Mouse (Mus musculus) neural tube, embryonic 14.5 days (tissue): ENCODE measurements at regions not wholly inside any gene's neighbourhood (a gene's known extent, or its start where the extent isn't known, plus 50 kb on each side); places are given as distances from the start of the nearest gene placed in this dataset.

Experiments
- ATAC-seq: fragments of 200-750 bp; cut with Nextera tagmentation; 2 replicates; pipeline ENCODE4 v1.8.0; 2017; ENCODE audit warnings: low read depth, mild to moderate bottlenecking, moderate TSS enrichment, moderate library complexity
- H3K27ac ChIP-seq: fragments of 300-500 bp; sonication (generic); 2 replicates; pipeline ENCODE4 v1.5.1; 2014; ENCODE audit warnings: low read depth, mild to moderate bottlenecking, control low read depth, low read length, moderate library complexity, mixed read lengths
- H3K27me3 ChIP-seq: fragments of 300-500 bp; sonication (generic); 2 replicates; pipeline ENCODE4 v1.6.1; 2014; ENCODE audit warnings: low read length; ENCODE audit not compliant: control insufficient read depth, insufficient read depth
- H3K36me3 ChIP-seq: fragments of 300-500 bp; sonication (generic); 2 replicates; pipeline ENCODE4 v1.6.1; 2014; ENCODE audit warnings: low read length, mixed read lengths; ENCODE audit not compliant: control insufficient read depth, insufficient read depth
- H3K4me1 ChIP-seq: fragments of 300-500 bp; sonication (generic); 2 replicates; pipeline ENCODE4 v1.6.1; 2014; ENCODE audit warnings: low read length; ENCODE audit not compliant: control insufficient read depth, insufficient read depth
- H3K4me2 ChIP-seq: fragments of 300-500 bp; sonication (generic); 2 replicates; pipeline ENCODE4 v1.6.1; 2014; ENCODE audit warnings: mild to moderate bottlenecking, low read depth, low read length, control low read depth
- H3K4me3 ChIP-seq: fragments of 300-500 bp; sonication (generic); 2 replicates; pipeline ENCODE4 v1.5.1; 2014; ENCODE audit warnings: low read depth, low read length, control low read depth, mixed read lengths
- H3K9ac ChIP-seq: fragments of 300-500 bp; sonication (generic); replicated peaks from 2 replicates; pipeline ENCODE4 v1.6.1; 2014; ENCODE audit warnings: low read depth, mild to moderate bottlenecking, control low read depth, low read length, mixed read lengths
- H3K9me3 ChIP-seq: fragments of 300-500 bp; sonication (generic); 2 replicates; pipeline ENCODE4 v1.6.1; 2016; ENCODE audit warnings: low read length; ENCODE audit not compliant: control insufficient read depth
- WGBS: fragments of 180-500 bp; shearing (Covaris S2); extraction: QIAGEN DNeasy Blood & Tissue Kit; methylation state at CpG from one replicate; pipeline ENCODE4 v1.1.7; 2014; 5-methylcytosine and 5-hydroxymethylcytosine counted together

GRCm38 (mm10) chr9:41326772-41327560 lies 165.5 kb upstream of the Ubash3b start:
- no peaks in the 10 kb centered on the region for H3K9me3 ChIP-seq
- H3K27me3 ChIP-seq = no peaks in the 10 kb centered on the region
- peak; percentile 77 for ATAC-seq
- H3K4me3 ChIP-seq = peak overlapping the region; percentile 9; the same call in 1 of the 2 replicates
- H3K4me1 ChIP-seq = peaks cover 7% of the 10 kb centered on the region; the same call in 1 of the 2 replicates
- peak overlapping the region; percentile 74 for H3K27ac ChIP-seq
- 0 out of 2 replicates have a peak overlapping the region, but pooled peaks have one; percentile 11 for H3K9ac ChIP-seq
- WGBS = 7% methylated on average over 10 of the region's 10 CpGs
- H3K36me3 ChIP-seq = no peaks in the 10 kb centered on the region
- peak overlapping the region; percentile 45; the same call in 1 of the 2 replicates for H3K4me2 ChIP-seq

GRCm38 (mm10) chr9:41321521-41321920 lies 160.0 kb upstream of the Ubash3b start:
- H3K9me3 ChIP-seq = no peaks in the 10 kb centered on the region
- WGBS = 86% methylated on average over 7 of the region's 7 CpGs
- H3K27ac ChIP-seq = no peak overlapping the region
- no peaks in the 10 kb centered on the region for H3K27me3 ChIP-seq
- ATAC-seq = no peak
- H3K9ac ChIP-seq = no peak overlapping the region
- H3K36me3 ChIP-seq = no peaks in the 10 kb centered on the region
- H3K4me2 ChIP-seq = no peak overlapping the region
- H3K4me3 ChIP-seq = no peak overlapping the region
- peaks cover 3% of the 10 kb centered on the region; the same call in 1 of the 2 replicates for H3K4me1 ChIP-seq

DNA sequence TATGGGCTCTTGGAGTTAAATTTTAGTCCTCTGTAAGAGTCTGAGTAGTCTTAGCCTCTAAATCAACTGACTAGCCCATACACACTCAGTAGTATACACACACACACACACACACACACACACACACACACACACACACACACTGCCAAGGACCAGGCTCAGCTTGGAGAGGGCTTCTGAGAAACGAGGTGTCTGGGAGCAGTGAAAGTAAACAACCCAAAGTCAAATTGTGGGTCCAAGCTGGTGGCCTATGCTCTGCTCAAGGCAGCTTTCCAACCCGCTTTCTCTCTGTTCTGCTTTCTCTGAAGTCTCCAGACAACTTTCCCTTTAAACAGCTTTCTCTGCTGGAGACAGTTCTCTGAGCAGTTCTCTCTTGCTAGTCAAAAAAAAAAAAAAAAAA lies 157.6 kb upstream of the Ubash3b start:
- H3K27ac ChIP-seq = no peak overlapping the region
- no peak overlapping the region for H3K4me3 ChIP-seq
- ATAC-seq = no peak
- H3K4me2 ChIP-seq = no peak overlapping the region
- H3K36me3 ChIP-seq = no peaks in the 10 kb centered on the region
- no peaks in the 10 kb centered on the region for H3K4me1 ChIP-seq
- H3K27me3 ChIP-seq = no peaks in the 10 kb centered on the region
- no peak overlapping the region for H3K9ac ChIP-seq
- 76% methylated on average over 2 of the region's 2 CpGs for WGBS
- no peaks in the 10 kb centered on the region for H3K9me3 ChIP-seq

GRCm38 (mm10) chr9:41306229-41306628 lies 144.7 kb upstream of the Ubash3b start:
- Histone ChIP-seq H3K36me3 (no peaks in the 10 kb centered on the region), H3K9ac (no peak overlapping the region), H3K4me2 (no peak overlapping the region), H3K27me3 (no peaks in the 10 kb centered on the region), H3K9me3 (no peaks in the 10 kb centered on the region), H3K27ac (no peak overlapping the region), H3K4me1 (peaks cover 10% of the 10 kb centered on the region; the same call in 1 of the 2 replicates), H3K4me3 (no peak overlapping the region)
- ATAC-seq = no peak

DNA sequence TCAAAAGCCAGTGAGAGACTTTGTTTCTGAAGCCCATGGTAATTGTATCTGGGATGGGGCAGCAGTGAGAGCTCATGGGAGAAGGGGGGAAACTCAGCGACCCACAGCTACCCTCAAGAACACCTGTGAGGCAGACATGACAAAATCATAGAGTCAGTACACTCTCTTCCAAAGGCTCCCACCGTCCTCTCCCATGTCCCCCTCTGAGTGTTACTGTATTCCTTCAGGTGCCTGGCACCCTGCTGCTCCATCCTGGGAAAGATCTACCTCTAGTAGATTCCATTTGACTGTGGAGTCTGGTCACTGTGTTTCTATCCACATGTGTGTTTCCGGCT lies 142.0 kb upstream of the Ubash3b start:
- Histone ChIP-seq H3K27ac (peak overlapping the region; percentile 72; the same call in 1 of the 2 replicates), H3K27me3 (no peaks in the 10 kb centered on the region), H3K4me2 (no peak overlapping the region; the same call in 1 of the 2 replicates), H3K36me3 (no peaks in the 10 kb centered on the region), H3K9me3 (no peaks in the 10 kb centered on the region), H3K4me1 (peaks cover 10% of the 10 kb centered on the region; the same call in 1 of the 2 replicates), H3K4me3 (no peak overlapping the region), H3K9ac (no peak overlapping the region)
- ATAC-seq = no peak; the same call in 1 of the 2 replicates
- WGBS = 34% methylated on average over 3 of the region's 3 CpGs

GRCm38 (mm10) chr9:41302809-41303493 lies 141.5 kb upstream of the Ubash3b start:
- 18% methylated on average over 8 of the region's 8 CpGs for WGBS
- H3K4me3 ChIP-seq = no peak overlapping the region
- ATAC-seq = peak; percentile 90
- H3K9ac ChIP-seq = no peak overlapping the region
- no peaks in the 10 kb centered on the region for H3K9me3 ChIP-seq
- H3K27ac ChIP-seq = peak overlapping the region; percentile 72
- H3K4me2 ChIP-seq = no peak overlapping the region; the same call in 1 of the 2 replicates
- H3K36me3 ChIP-seq = no peaks in the 10 kb centered on the region
- peaks cover 10% of the 10 kb centered on the region; the same call in 1 of the 2 replicates for H3K4me1 ChIP-seq
- no peaks in the 10 kb centered on the region for H3K27me3 ChIP-seq

GRCm38 (mm10) chr9:41286145-41286468 lies 124.6 kb upstream of the Ubash3b start:
- Histone ChIP-seq H3K36me3 (no peaks in the 10 kb centered on the region), H3K4me2 (no peak overlapping the region), H3K9ac (no peak overlapping the region), H3K9me3 (no peaks in the 10 kb centered on the region; the same call in 1 of the 2 replicates), H3K27me3 (no peaks in the 10 kb centered on the region), H3K4me3 (no peak overlapping the region), H3K4me1 (peaks cover 10% of the 10 kb centered on the region; the same call in 1 of the 2 replicates), H3K27ac (peak overlapping the region; percentile 62; the same call in 1 of the 2 replicates)
- peak; percentile 65; the same call in 1 of the 2 replicates for ATAC-seq
- 44% methylated on average over 4 of the region's 4 CpGs for WGBS

DNA sequence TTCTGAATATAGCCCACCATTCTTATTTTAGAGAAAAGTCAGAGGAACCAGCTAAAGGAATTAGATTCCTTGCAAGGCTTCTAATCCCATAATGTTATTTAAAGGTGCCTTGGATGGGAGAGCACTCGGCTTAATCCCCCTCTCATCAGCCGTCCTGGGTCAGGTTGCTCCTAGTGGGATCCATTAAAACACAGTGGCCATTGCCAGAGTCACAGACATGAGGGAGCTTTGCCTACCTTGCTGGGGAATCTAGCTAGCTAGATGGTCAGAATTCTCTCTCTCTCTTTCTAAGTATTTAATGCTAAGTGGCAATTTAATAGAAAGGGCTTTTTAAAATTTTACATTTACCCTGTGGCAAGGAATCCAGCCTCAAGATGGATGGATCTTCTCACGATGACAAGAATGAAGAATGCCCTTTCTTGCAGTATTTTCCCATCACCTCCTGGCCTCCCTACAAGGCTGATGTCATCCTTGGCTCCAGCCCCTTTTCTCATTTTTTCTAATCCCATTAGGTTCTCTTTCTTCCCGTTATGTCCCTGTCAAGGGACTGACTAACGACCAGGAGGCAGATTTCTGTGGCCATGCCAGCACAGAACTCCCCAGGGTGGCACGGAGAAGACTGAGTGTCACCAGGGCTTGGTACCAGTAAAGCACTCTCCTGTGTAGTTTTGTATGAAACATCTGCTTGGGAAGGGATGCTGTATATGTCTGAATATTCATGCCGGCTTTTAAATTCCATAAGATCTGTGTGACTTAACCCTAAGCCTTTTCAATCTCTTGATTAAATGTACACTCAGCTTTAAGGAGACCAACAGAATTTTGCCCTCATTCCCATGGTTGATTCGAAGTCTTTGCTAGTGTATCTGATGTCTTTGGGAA lies 124.0 kb upstream of the Ubash3b start:
- WGBS = 30% methylated on average over 8 of the region's 8 CpGs
- ATAC-seq = peak; percentile 87
- no peaks in the 10 kb centered on the region for H3K27me3 ChIP-seq
- no peak overlapping the region for H3K9ac ChIP-seq
- H3K4me3 ChIP-seq = no peak overlapping the region
- no peaks in the 10 kb centered on the region for H3K36me3 ChIP-seq
- H3K4me2 ChIP-seq = no peak overlapping the region
- H3K27ac ChIP-seq = peak overlapping the region; percentile 62; the same call in 1 of the 2 replicates
- H3K4me1 ChIP-seq = peaks cover 10% of the 10 kb centered on the region; the same call in 1 of the 2 replicates
- H3K9me3 ChIP-seq = no peaks in the 10 kb centered on the region
